Mouse (Mus musculus) mesoderm, embryonic 11.5 days (tissue): Measurements from ENCODE around the gene Wasf2.
"Not testable (repeated sequence)": the region's sequence is repeated elsewhere in the genome, so short reads cannot be mapped to it uniquely, and the experiment has no call there.

Experiments used
- DNase-seq: peaks from one replicate; pipeline ENCODE4 v3.0.0-alpha.2; 2012; ENCODE audit warnings: low read depth, low spot score

Wasf2 gene

GRCm38 (mm10) chr4:133096671-133097070, 33.6 kb upstream of the Wasf2 start:
- DNase-seq = not testable (repeated sequence)

GRCm38 (mm10) chr4:133101751-133102150, 28.6 kb upstream of the Wasf2 start:
- DNase-seq = no peak

- DNase-seq = no peak
Observed at GRCm38 (mm10) chr4:133103525-133104193, 26.6 kb upstream of the Wasf2 start.

GRCm38 (mm10) chr4:133104194-133104569, 26.1 kb upstream of the Wasf2 start:
- DNase-seq = no peak

- no peak for DNase-seq
Observed at GRCm38 (mm10) chr4:133106691-133107090, 23.6 kb upstream of the Wasf2 start.

- DNase-seq = no peak
Observed at GRCm38 (mm10) chr4:133107788-133108281, 22.5 kb upstream of the Wasf2 start.

- DNase-seq = no peak
Observed at GRCm38 (mm10) chr4:133108481-133109334, 21.6 kb upstream of the Wasf2 start.

- no peak for DNase-seq
Observed at GRCm38 (mm10) chr4:133109335-133109801, 20.9 kb upstream of the Wasf2 start.

GRCm38 (mm10) chr4:133112175-133112838, 18.0 kb upstream of the Wasf2 start:
- no peak for DNase-seq

- DNase-seq = no peak
Observed at GRCm38 (mm10) chr4:133113351-133113882, 16.9 kb upstream of the Wasf2 start.

GRCm38 (mm10) chr4:133114762-133115161, 15.5 kb upstream of the Wasf2 start:
- no peak for DNase-seq

- no peak for DNase-seq
Observed at GRCm38 (mm10) chr4:133115721-133116429, 14.4 kb upstream of the Wasf2 start.

GRCm38 (mm10) chr4:133116756-133117470, 13.4 kb upstream of the Wasf2 start:
- no peak for DNase-seq

- no peak for DNase-seq
Observed at GRCm38 (mm10) chr4:133117556-133118411, 12.5 kb upstream of the Wasf2 start.

GRCm38 (mm10) chr4:133118775-133119375, 11.4 kb upstream of the Wasf2 start:
- no peak for DNase-seq

GRCm38 (mm10) chr4:133119579-133119978, 10.7 kb upstream of the Wasf2 start:
- no peak for DNase-seq

GRCm38 (mm10) chr4:133120833-133121321, 9.4 kb upstream of the Wasf2 start:
- DNase-seq = no peak

- no peak for DNase-seq
Observed at GRCm38 (mm10) chr4:133121416-133121815, 8.9 kb upstream of the Wasf2 start.
